Mouse (Mus musculus): ENCODE measurements around the gene Sf1.

- TF ChIP-seq EP300 (IDR thresholded peaks at IDR 0.05) = no peak
- TF ChIP-seq CTCF (IDR thresholded peaks at IDR 0.05) = no peak
Measured at GRCm38 (mm10) chr19:6409936-6410335, 46.4 kb downstream of the Sf1 start.

Data from lung, postnatal 0 days (tissue).